Mouse (Mus musculus): ENCODE measurements around the gene 2310034G01Rik.

Gene 2310034G01Rik

GRCm38 (mm10) chr19:46357344-46358280 lies 7.5 kb upstream of the 2310034G01Rik start:
- DNase-seq (ENCODE audit: low spot score): no peak

DNA sequence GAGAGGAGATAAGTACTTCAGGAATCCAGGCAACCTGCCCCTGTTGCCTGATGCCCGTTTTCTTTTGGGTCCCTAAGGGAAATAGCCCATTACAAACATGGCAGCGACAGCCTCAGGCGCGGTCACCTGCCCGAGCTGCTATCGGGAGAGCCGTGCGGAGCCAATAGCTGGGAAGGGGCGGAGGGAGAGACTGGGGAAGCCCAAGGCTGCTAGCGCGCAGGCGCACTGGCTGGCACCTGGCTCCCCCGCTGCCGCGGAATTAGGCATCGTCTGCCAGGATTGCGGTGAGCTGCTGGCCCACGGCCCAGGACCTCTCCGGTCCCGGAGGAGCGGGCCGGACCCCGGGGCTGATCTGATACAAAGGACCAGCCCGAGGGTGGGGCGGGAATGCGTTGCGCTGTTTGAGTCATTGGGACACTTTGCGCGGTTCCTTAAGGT lies 6.6 kb upstream of the 2310034G01Rik start:
- peak; percentile 82 for DNase-seq (ENCODE audit: low spot score)

- DNase-seq (ENCODE audit: low spot score): no peak
Measured at GRCm38 (mm10) chr19:46349550-46349949, 552 bp downstream of the 2310034G01Rik start.

GRCm38 (mm10) chr19:46348761-46349458 lies 1.2 kb downstream of the 2310034G01Rik start:
- peak; percentile 84 for DNase-seq (ENCODE audit: low spot score)

DNA sequence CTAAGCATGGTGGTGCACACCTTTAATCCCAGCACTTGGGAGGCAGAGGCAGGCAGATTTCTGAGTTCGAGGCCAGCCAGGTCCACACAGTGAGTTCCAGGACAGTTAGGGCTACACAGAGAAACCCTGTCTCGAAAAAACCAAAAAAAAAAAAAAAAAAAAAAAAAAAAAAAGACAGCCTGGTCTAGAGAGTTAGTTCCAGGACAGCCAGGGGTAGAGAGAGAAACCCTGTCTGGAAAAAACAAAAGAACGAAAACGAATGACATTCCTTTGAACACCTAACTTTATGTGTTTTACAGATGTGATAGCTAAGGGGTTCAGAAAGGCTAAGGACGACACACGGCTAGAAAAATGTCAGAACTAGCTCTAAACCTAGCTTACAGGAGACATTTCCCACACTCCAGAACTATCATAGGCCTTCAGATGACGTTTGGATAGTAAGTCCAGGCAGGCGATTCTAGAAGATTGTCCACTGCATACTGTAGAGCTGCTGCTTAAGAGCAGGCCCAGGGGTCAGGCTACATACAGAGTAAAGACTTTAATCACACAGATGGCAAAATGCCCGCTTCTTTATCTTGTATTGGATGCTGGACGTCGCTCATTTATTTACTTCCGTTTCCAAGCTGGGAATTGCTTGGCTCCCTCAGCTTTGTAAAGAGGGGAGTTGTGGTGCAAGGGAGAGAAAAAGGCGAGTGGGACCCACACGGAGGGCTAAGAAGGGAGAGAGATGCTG lies 2.0 kb downstream of the 2310034G01Rik start:
- DNase-seq (ENCODE audit: low spot score): peak; percentile 63

GRCm38 (mm10) chr19:46347146-46347545 lies 3.0 kb downstream of the 2310034G01Rik start:
- DNase-seq (ENCODE audit: low spot score): no peak

- DNase-seq (ENCODE audit: low spot score): no peak
Measured at GRCm38 (mm10) chr19:46344710-46345419, 5.2 kb downstream of the 2310034G01Rik start.

- DNase-seq (ENCODE audit: low spot score): peak; percentile 46
Measured at GRCm38 (mm10) chr19:46339287-46339971, 10.7 kb downstream of the 2310034G01Rik start.

GRCm38 (mm10) chr19:46338942-46339286 lies 11.2 kb downstream of the 2310034G01Rik start:
- DNase-seq (ENCODE audit: low spot score): no peak

DNA sequence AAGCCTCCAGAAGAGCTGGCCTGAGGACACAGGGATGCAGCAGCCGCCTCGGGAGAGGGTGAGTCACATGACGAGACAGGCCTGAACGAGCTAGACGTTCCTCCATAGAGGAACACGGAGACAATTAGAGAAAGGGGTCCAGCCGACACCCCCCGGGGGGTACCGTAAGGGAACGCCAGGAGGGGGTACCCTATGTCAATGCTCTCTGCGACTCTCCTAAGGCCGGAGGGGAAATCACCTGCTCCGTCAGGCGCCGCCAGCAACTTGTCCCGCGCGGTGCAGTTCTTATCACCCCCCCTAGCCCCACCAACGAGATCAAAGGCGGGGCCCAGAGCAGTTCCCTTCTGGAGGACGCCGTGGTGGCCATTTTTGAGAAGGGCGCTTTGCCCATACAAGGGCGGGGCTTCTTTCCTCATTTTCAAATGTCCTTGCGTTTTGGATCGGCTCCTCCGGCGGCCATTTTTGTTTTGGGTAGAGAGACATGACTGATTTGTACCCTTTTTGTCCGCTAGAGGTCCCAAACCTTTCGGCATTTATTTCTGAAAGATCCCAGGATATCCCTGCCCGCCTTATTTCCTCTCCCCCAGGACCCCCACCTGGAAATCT lies 11.7 kb downstream of the 2310034G01Rik start, which contains the start of gene Cuedc2:
Gene Cuedc2, minus strand, starts transcription at position 372 of the 606 bp plus-strand sequence.
- peak; percentile 94 for DNase-seq (ENCODE audit: low spot score)

- DNase-seq (ENCODE audit: low spot score): no peak
Measured at GRCm38 (mm10) chr19:46337719-46338330, 12.3 kb downstream of the 2310034G01Rik start.

GRCm38 (mm10) chr19:46333906-46334305 lies 16.2 kb downstream of the 2310034G01Rik start:
- no peak for DNase-seq (ENCODE audit: low spot score)

DNA sequence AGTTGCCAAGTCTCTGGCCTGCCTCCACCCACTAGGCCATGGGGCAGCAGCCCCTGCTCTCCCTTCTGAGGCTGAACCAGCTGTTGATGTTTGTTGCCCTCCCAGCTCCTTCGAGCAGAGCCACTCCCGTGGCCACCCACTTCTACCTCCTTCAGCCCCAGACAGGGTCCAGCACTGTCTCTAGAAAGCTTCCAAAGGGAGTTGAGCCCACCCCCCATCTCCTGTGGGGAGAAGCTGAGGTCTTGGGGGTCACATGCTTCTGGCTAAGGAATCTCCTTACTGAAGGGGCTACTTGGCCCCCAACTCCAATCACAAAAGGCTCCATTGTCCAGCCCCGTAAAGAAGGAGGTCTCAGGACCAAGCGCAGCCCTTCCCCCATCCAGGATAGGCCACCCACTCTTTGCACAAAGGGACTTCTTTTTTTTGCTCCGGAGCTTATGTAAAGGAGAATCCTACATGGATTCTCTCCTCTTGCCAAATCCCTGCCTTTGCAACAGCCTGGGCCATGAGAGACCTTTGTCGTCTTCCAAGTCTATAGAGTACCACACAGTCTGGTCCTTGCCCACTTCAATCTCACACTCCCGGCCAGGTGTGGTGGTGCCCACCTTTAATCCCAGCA lies 17.3 kb downstream of the 2310034G01Rik start:
- no peak for DNase-seq (ENCODE audit: low spot score)

- DNase-seq (ENCODE audit: low spot score): no peak
Measured at GRCm38 (mm10) chr19:46331936-46332335, 18.2 kb downstream of the 2310034G01Rik start.

DNA sequence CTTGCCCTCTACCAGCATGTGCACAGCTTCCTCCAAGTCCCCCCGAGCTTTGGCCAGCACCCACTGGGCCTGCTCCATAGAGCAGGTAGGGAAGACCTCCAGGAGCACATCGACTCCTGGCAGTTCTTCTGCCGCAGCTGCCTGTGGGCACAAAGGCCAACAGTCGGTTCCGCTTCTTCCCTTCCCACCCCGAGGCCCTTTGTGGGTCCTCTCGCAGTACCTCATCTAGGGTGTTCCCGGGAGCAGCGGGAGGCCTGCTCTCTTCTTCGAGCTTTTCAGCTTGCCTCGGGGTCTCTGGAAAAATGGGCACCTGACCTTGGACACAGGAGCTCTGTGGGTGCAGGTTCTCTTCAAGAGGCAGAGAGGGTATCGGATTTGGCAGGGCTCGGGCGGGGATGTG lies 18.8 kb downstream of the 2310034G01Rik start:
- no peak for DNase-seq (ENCODE audit: low spot score)

DNA sequence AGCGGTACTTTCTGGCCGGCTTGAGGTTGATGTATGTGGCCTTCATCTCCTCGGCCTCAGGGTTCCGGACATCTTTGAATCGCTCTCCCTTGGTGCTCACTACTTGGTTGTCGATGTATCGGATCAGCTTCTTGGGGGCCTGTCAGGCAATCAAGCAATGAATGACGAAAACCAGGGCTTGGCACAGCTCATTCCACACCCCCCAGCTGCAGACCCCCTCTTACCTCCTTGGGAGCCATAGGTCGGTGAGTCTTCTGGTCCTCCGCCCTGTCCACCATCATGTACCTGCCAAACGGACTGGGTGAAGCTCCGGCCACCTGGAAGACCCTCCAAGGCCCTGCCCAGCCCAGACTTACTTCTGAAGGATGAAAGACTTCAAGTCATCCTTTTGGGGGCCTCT lies 19.4 kb downstream of the 2310034G01Rik start:
- no peak for DNase-seq (ENCODE audit: low spot score)

DNA sequence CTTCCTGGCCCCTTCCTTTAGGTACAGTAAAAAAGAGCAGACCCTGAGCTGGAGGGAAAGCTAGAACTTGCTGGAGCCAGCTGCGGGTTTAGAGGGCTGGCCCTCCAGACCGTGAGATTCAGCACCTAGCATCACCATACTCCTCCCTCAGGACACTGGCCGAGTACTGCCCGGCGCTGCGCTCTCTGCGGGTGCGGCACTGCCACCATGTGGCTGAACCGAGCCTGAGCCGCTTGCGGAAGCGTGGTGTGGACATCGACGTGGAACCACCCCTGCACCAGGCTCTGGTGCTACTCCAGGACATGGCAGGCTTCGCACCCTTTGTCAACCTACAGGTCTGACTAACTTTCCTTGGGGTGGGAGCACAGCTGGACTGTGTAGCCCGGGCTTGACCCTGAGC lies 20.2 kb downstream of the 2310034G01Rik start:
- peak; percentile 85 for DNase-seq (ENCODE audit: low spot score)

- DNase-seq (ENCODE audit: low spot score): no peak
Measured at GRCm38 (mm10) chr19:46329031-46329641, 21.0 kb downstream of the 2310034G01Rik start.

Data from MN1 (cell line).